ENCODE assay signal across 19 mouse cellular contexts in the genomic region with DNA sequence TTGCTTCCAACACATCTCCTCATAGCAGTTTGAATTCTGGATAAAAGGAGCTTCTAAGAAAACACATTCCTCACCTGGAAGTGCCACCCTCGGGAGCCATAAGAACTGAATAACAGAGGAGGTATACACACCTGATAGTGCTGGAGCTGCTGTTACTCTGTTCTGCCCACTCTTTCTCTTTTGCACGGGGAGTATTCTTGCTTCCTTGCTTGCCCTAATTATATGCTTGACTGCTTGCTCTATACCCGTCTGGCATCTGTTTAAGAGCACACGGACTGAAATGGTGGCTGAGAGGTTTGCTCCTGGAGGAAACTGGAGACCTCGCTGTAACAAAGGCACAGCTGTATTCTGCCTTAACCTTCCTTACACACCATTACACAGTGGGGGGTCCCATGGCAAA.
DNase-seq lines count a peak whose midpoint lies in the region; ATAC-seq and TF ChIP-seq lines count a peak whose summit lies in the region.
"Had no signal": no experiment of that assay in that cellular context is flagged by ENCODE, and none has a peak within 500 bp of the region (broad histone marks: within the 10 kb centered on the region; RNA-seq: fewer than 3 reads in every experiment).

No protein-coding gene starts in this region.

- H3K4me2 ChIP-seq in kidney, embryonic 14.5 days (replicated peaks; ENCODE audit: low read depth, low read length), result no peak overlapping the region
- no peak overlapping the region for H3K4me2 ChIP-seq in midbrain, embryonic 15.5 days
- no peak overlapping the region for H3K4me2 ChIP-seq in midbrain, postnatal 0 days (ENCODE audit: low read depth, low read length, poor library complexity, severe bottlenecking)
- H3K4me2 ChIP-seq: neural tube, embryonic 12.5 days had no signal

- no peak for TF ChIP-seq CTCF in midbrain, postnatal 0 days (IDR thresholded peaks at IDR 0.05)

- peak; percentile 73; the same call in 1 of the 2 replicates for ATAC-seq in kidney, embryonic 14.5 days (ENCODE audit: low FRiP score, low TSS enrichment)
- peak; percentile 45; the same call in 1 of the 2 replicates for ATAC-seq in midbrain, embryonic 15.5 days (replicated peaks)
- no peak for ATAC-seq in midbrain, postnatal 0 days (ENCODE audit: low FRiP score)
- ATAC-seq: activated CD4-positive, CD25-positive, alpha-beta regulatory T cell, adult 4 months; forebrain, embryonic 16.5 days had no signal

- no peak overlapping the region for H3K9ac ChIP-seq in kidney, embryonic 14.5 days (ENCODE audit: low read depth, low read length)
- H3K9ac ChIP-seq in midbrain, embryonic 15.5 days, result no peak overlapping the region
- H3K9ac ChIP-seq in midbrain, postnatal 0 days (replicated peaks; ENCODE audit: low read length, poor library complexity, severe bottlenecking), result no peak overlapping the region
- H3K9ac ChIP-seq: neural tube, embryonic 12.5 days had no signal

- no peaks in the 10 kb centered on the region for H3K4me1 ChIP-seq in kidney, embryonic 14.5 days (ENCODE audit: control insufficient read depth, insufficient read depth, low read length)
- no peaks in the 10 kb centered on the region for H3K4me1 ChIP-seq in midbrain, embryonic 15.5 days
- no peaks in the 10 kb centered on the region for H3K4me1 ChIP-seq in midbrain, postnatal 0 days (ENCODE audit: insufficient read depth, low read length)
- H3K4me1 ChIP-seq: hindbrain, embryonic 10.5 days; neural tube, embryonic 12.5 days had no signal

- 36% methylated on average over 5 of the region's 5 CpGs for WGBS in kidney, embryonic 14.5 days
- 29% methylated on average over 5 of the region's 5 CpGs for WGBS in midbrain, embryonic 15.5 days
- WGBS in midbrain, postnatal 0 days, result 34% methylated on average over 5 of the region's 5 CpGs

- no peak for DNase-seq in kidney, postnatal 14 days
- no peak for DNase-seq in midbrain, postnatal 0 days (ENCODE audit: low spot score)
- DNase-seq in embryo, embryonic 10.5 days (ENCODE audit: low spot score), result peak; percentile 2
- DNase-seq in layer of hippocampus, adult 9-10 months (ENCODE audit: low spot score), result no peak
- DNase-seq in layer of hippocampus, adult 9-11 months, result no peak
- DNase-seq: adrenal gland, postnatal 10 days; cerebellum, postnatal 10 days; kidney, adult 2 months; liver; lung, postnatal 10 days; right cerebral cortex, postnatal 14 days; thymus, adult 18-20 months had no signal

- no peak overlapping the region for H3K4me3 ChIP-seq in kidney, embryonic 14.5 days (ENCODE audit: low read length)
- H3K4me3 ChIP-seq in midbrain, embryonic 15.5 days, result no peak overlapping the region
- H3K4me3 ChIP-seq in midbrain, postnatal 0 days (ENCODE audit: low read depth, low read length), result no peak overlapping the region
- H3K4me3 ChIP-seq: erythroblast, embryonic 14.5 days; hindbrain, embryonic 10.5 days; neural tube, embryonic 12.5 days had no signal

- H3K27me3 ChIP-seq in kidney, embryonic 14.5 days (ENCODE audit: control insufficient read depth, insufficient read depth, low read length), result no peaks in the 10 kb centered on the region
- H3K27me3 ChIP-seq in midbrain, embryonic 15.5 days (replicated peaks), result no peaks in the 10 kb centered on the region
- H3K27me3 ChIP-seq in midbrain, postnatal 0 days (ENCODE audit: insufficient read depth, low read length), result no peaks in the 10 kb centered on the region
- H3K27me3 ChIP-seq: neural tube, embryonic 12.5 days had no signal

- no peaks in the 10 kb centered on the region for H3K9me3 ChIP-seq in kidney, embryonic 14.5 days (ENCODE audit: control insufficient read depth, low read length)
- no peaks in the 10 kb centered on the region for H3K9me3 ChIP-seq in midbrain, embryonic 15.5 days
- H3K9me3 ChIP-seq in midbrain, postnatal 0 days (ENCODE audit: low read length), result no peaks in the 10 kb centered on the region
- H3K9me3 ChIP-seq: hindbrain, embryonic 10.5 days; neural tube, embryonic 12.5 days had no signal

- no peak overlapping the region for H3K27ac ChIP-seq in kidney, embryonic 14.5 days (ENCODE audit: low read depth, low read length)
- no peak overlapping the region for H3K27ac ChIP-seq in midbrain, embryonic 15.5 days
- H3K27ac ChIP-seq in midbrain, postnatal 0 days (ENCODE audit: low read depth, low read length), result no peak overlapping the region
- H3K27ac ChIP-seq: hindbrain, embryonic 10.5 days; neural tube, embryonic 12.5 days had no signal

- H3K36me3 ChIP-seq in kidney, embryonic 14.5 days (ENCODE audit: control insufficient read depth, insufficient read depth, low read length), result no peaks in the 10 kb centered on the region
- no peaks in the 10 kb centered on the region for H3K36me3 ChIP-seq in midbrain, embryonic 15.5 days (replicated peaks)
- H3K36me3 ChIP-seq in midbrain, postnatal 0 days (ENCODE audit: insufficient read depth, low read length), result no peaks in the 10 kb centered on the region
- H3K36me3 ChIP-seq: hindbrain, embryonic 10.5 days; neural tube, embryonic 12.5 days had no signal
